Mouse (Mus musculus): ENCODE data around the gene Gm3250. TPM values are rescaled to one million over a fixed set of nuclear protein-coding genes. Genes with fewer than 3 reads are reported as not detected.

Gene Gm3250
- total and polyA plus RNA-seq, 3 experiments, result not detected

- 0 out of 4 replicates have a peak, but pooled peaks cover 0 to 3% of the 10 kb centered on the region in 2 experiments for H3K4me1 ChIP-seq (ENCODE audit: control insufficient read depth in 1 of 2, insufficient read depth in 2 of 2)
- H3K27me3 ChIP-seq (replicated peaks), result peaks cover 76% of the 10 kb centered on the region
- TF ChIP-seq GABPA (IDR thresholded peaks at IDR 0.05; ENCODE audit: insufficient replicate concordance, low read depth, low read length), result no peak
- in situ Hi-C loops (cut with MboI; ENCODE audit: low pct_ligation_motif_present, low pct_unique_long_range_greater_than_20kb, low sequenced_read_pairs) (no loop called here), dilution Hi-C loops (cut with MboI; ENCODE audit: extremely low pct_ligation_motif_present, extremely low pct_unique_long_range_greater_than_20kb, low sequenced_read_pairs) (no loop called here)
- no peak within 1 kb of the TSS for H3K27ac ChIP-seq (ENCODE audit: insufficient read depth, low read depth)
- H3K79me2 ChIP-seq (replicated peaks; ENCODE audit: control insufficient read depth, extremely low read depth, insufficient read depth, poor library complexity, severe bottlenecking), result no peaks in the 10 kb centered on the region
- no peak for DNase-seq (ENCODE audit: extremely low read depth)
- H3K9ac ChIP-seq (ENCODE audit: insufficient read depth, low read depth), result no peak within 1 kb of the TSS
- H3K4me2 ChIP-seq (ENCODE audit: insufficient read depth, low read depth, poor library complexity, severe bottlenecking), result no peak within 1 kb of the TSS
- no peaks in the 10 kb centered on the region for H3K9me3 ChIP-seq (replicated peaks; ENCODE audit: low read length)
- no peak within 1 kb of the TSS for H3K4me3 ChIP-seq (replicated peaks in 1 of 3; ENCODE audit: low read depth in 2 of 3, low read length in 2 of 3, poor library complexity in 1 of 3)
- H3K36me3 ChIP-seq (replicated peaks in 1 of 2; ENCODE audit: control insufficient read depth in 1 of 2, insufficient read depth in 1 of 2, low read length in 1 of 2), result no peaks in the 10 kb centered on the region
Observed at GRCm38 (mm10) chr10:77814382-77814781, 32.0 kb upstream of the Gm3250 start, which contains the start of gene Gm2696. TSS of gene Gm2696 (plus strand) at chr10:77814682.

- TF ChIP-seq MAFK (IDR thresholded peaks at IDR 0.05; ENCODE audit: insufficient replicate concordance, low read length) (no peak), ETS1 (conservative IDR thresholded peaks at IDR 0.05; ENCODE audit: low read depth, low read length) (no peak), PAX5 (IDR thresholded peaks at IDR 0.05; ENCODE audit: low read length) (no peak), ZMIZ1 (IDR thresholded peaks at IDR 0.05; ENCODE audit: low read depth, low read length) (no peak), CHD2 (IDR thresholded peaks at IDR 0.05; ENCODE audit: low read length) (no peak)
Observed at GRCm38 (mm10) chr10:77811743-77812142, 29.4 kb upstream of the Gm3250 start, which contains the start of gene Gm9507. TSS of gene Gm9507 (minus strand) at chr10:77811843.

GRCm38 (mm10) chr10:77804095-77804494 is 21.8 kb upstream of the Gm3250 start:
- H3K4me3 ChIP-seq (replicated peaks in 1 of 3; ENCODE audit: low read depth in 2 of 3, low read length in 2 of 3, poor library complexity in 1 of 3), result no peak overlapping the region
- in situ Hi-C loops (cut with MboI; ENCODE audit: low pct_ligation_motif_present, low pct_unique_long_range_greater_than_20kb, low sequenced_read_pairs), result no loop called here
- H3K9ac ChIP-seq (ENCODE audit: insufficient read depth, low read depth), result no peak overlapping the region
- peaks cover 4% of the 10 kb centered on the region for H3K9me3 ChIP-seq (replicated peaks; ENCODE audit: low read length)
- no peaks in the 10 kb centered on the region for H3K36me3 ChIP-seq (replicated peaks in 1 of 2; ENCODE audit: control insufficient read depth in 1 of 2, insufficient read depth in 1 of 2, low read length in 1 of 2)
- H3K27ac ChIP-seq (ENCODE audit: insufficient read depth, low read depth), result no peak overlapping the region
- no peaks in the 10 kb centered on the region for H3K79me2 ChIP-seq (replicated peaks; ENCODE audit: control insufficient read depth, extremely low read depth, insufficient read depth, poor library complexity, severe bottlenecking)
- dilution Hi-C loops (cut with MboI; ENCODE audit: extremely low pct_ligation_motif_present, extremely low pct_unique_long_range_greater_than_20kb, low sequenced_read_pairs), result no loop called here
- DNase-seq (ENCODE audit: extremely low read depth), result no peak
- TF ChIP-seq MAFK (IDR thresholded peaks at IDR 0.05; ENCODE audit: insufficient replicate concordance, low read length), result no peak
- TF ChIP-seq JUND (conservative IDR thresholded peaks at IDR 0.05; ENCODE audit: low read depth, low read length), result no peak
- TF ChIP-seq POLR2A (IDR thresholded peaks at IDR 0.05; ENCODE audit: low read depth, low read length), result no peak
- no peak for TF ChIP-seq USF1 (IDR thresholded peaks at IDR 0.05; ENCODE audit: low read depth, low read length)
- TF ChIP-seq SMC3 (IDR thresholded peaks at IDR 0.05; ENCODE audit: low read depth, low read length), result no peak
- no peak overlapping the region for H3K4me2 ChIP-seq (ENCODE audit: insufficient read depth, low read depth, poor library complexity, severe bottlenecking)
- H3K4me1 ChIP-seq (ENCODE audit: control insufficient read depth in 1 of 2, insufficient read depth in 2 of 2), result no peaks in the 10 kb centered on the region
- H3K27me3 ChIP-seq (replicated peaks), result peaks cover 45% of the 10 kb centered on the region

More at GRCm38 (mm10) chr10:77811743-77812142, 29.4 kb upstream of the Gm3250 start, which contains the start of gene Gm9507:
- DNase-seq (ENCODE audit: extremely low read depth), result no peak
- dilution Hi-C loops (cut with MboI; ENCODE audit: extremely low pct_ligation_motif_present, extremely low pct_unique_long_range_greater_than_20kb, low sequenced_read_pairs) (no loop called here), in situ Hi-C loops (cut with MboI; ENCODE audit: low pct_ligation_motif_present, low pct_unique_long_range_greater_than_20kb, low sequenced_read_pairs) (no loop called here)
- Histone ChIP-seq H3K36me3 (replicated peaks in 1 of 2; ENCODE audit: control insufficient read depth in 1 of 2, insufficient read depth in 1 of 2, low read length in 1 of 2) (no peaks in the 10 kb centered on the region), H3K9me3 (replicated peaks; ENCODE audit: low read length) (peaks cover 4% of the 10 kb centered on the region), H3K4me3 (replicated peaks in 1 of 3; ENCODE audit: low read depth in 2 of 3, low read length in 2 of 3, poor library complexity in 1 of 3) (no peak within 1 kb of the TSS), H3K9ac (ENCODE audit: insufficient read depth, low read depth) (no peak within 1 kb of the TSS), H3K79me2 (replicated peaks; ENCODE audit: control insufficient read depth, extremely low read depth, insufficient read depth, poor library complexity, severe bottlenecking) (no peaks in the 10 kb centered on the region), H3K27me3 (replicated peaks) (peaks cover 62% of the 10 kb centered on the region), H3K27ac (ENCODE audit: insufficient read depth, low read depth) (no peak within 1 kb of the TSS), H3K4me1 (ENCODE audit: control insufficient read depth in 1 of 2, insufficient read depth in 2 of 2) (no peaks in the 10 kb centered on the region), H3K4me2 (ENCODE audit: insufficient read depth, low read depth, poor library complexity, severe bottlenecking) (no peak within 1 kb of the TSS)

Data from CH12.LX (cell line).